Mouse (Mus musculus) hindlimb bud, embryonic 11.5 days (tissue): ENCODE results near the gene Cldn11.
"Not testable (repeated sequence)": the region's sequence is repeated elsewhere in the genome, so short reads cannot be mapped to it uniquely, and the experiment has no call there.

ENCODE experiments used
- DNase-seq: peaks from one replicate; pipeline ENCODE4 v3.0.0-alpha.2; 2012; ENCODE audit warnings: low read depth, low spot score; ENCODE audit errors: extremely low spot score

Gene Cldn11

GRCm38 (mm10) chr3:31149706-31150105 lies at the start of gene Cldn11:
Gene Cldn11 (plus strand): TSS chr3:31149920.
- DNase-seq, result no peak

- DNase-seq, result no peak
Observed at GRCm38 (mm10) chr3:31100026-31100425, 49.7 kb upstream of the Cldn11 start.

GRCm38 (mm10) chr3:31100802-31101201 lies 48.9 kb upstream of the Cldn11 start:
- DNase-seq, result no peak

GRCm38 (mm10) chr3:31104936-31105335 lies 44.8 kb upstream of the Cldn11 start:
- no peak for DNase-seq

GRCm38 (mm10) chr3:31106597-31106996 lies 43.1 kb upstream of the Cldn11 start:
- no peak for DNase-seq

GRCm38 (mm10) chr3:31107674-31108073 lies 42.0 kb upstream of the Cldn11 start:
- no peak for DNase-seq

GRCm38 (mm10) chr3:31109108-31109507 lies 40.6 kb upstream of the Cldn11 start:
- no peak for DNase-seq

GRCm38 (mm10) chr3:31123098-31123497 lies 26.6 kb upstream of the Cldn11 start:
- DNase-seq, result no peak

GRCm38 (mm10) chr3:31126303-31126702 lies 23.4 kb upstream of the Cldn11 start:
- no peak for DNase-seq

- no peak for DNase-seq
Observed at GRCm38 (mm10) chr3:31126848-31127247, 22.9 kb upstream of the Cldn11 start.

- DNase-seq, result no peak
Observed at GRCm38 (mm10) chr3:31129766-31130165, 20.0 kb upstream of the Cldn11 start.

- DNase-seq, result no peak
Observed at GRCm38 (mm10) chr3:31133664-31134063, 16.1 kb upstream of the Cldn11 start.

GRCm38 (mm10) chr3:31134246-31134645 lies 15.5 kb upstream of the Cldn11 start:
- DNase-seq, result no peak

- DNase-seq, result no peak
Observed at GRCm38 (mm10) chr3:31134696-31135095, 15.0 kb upstream of the Cldn11 start.

GRCm38 (mm10) chr3:31136591-31136990 lies 13.1 kb upstream of the Cldn11 start:
- DNase-seq, result not testable (repeated sequence)

GRCm38 (mm10) chr3:31138454-31139424 lies 11.0 kb upstream of the Cldn11 start:
- peak; percentile 68 for DNase-seq

GRCm38 (mm10) chr3:31141621-31142020 lies 8.1 kb upstream of the Cldn11 start:
- DNase-seq, result no peak

GRCm38 (mm10) chr3:31145222-31145621 lies 4.5 kb upstream of the Cldn11 start:
- DNase-seq, result not testable (repeated sequence)

- DNase-seq, result peak; percentile 88
Observed at GRCm38 (mm10) chr3:31145641-31146290, 4.0 kb upstream of the Cldn11 start.

GRCm38 (mm10) chr3:31148595-31148994 lies 1.1 kb upstream of the Cldn11 start:
- no peak for DNase-seq

GRCm38 (mm10) chr3:31152108-31152507 lies 2.4 kb downstream of the Cldn11 start:
- DNase-seq, result no peak

- DNase-seq, result no peak
Observed at GRCm38 (mm10) chr3:31156126-31156525, 6.4 kb downstream of the Cldn11 start.
